Mouse (Mus musculus): ENCODE measurements around the gene Psma6.

Psma6 gene

GRCm38 (mm10) chr12:55392733-55393577, 8.9 kb downstream of the Psma6 start:
- 83% methylated on average over 11 of the region's 11 CpGs for WGBS

GRCm38 (mm10) chr12:55395601-55396000, 11.6 kb downstream of the Psma6 start:
- WGBS: 94% methylated on average over 14 of the region's 14 CpGs

- WGBS: 92% methylated on average over 4 of the region's 4 CpGs
Measured at GRCm38 (mm10) chr12:55396536-55396935, 12.5 kb downstream of the Psma6 start.

GRCm38 (mm10) chr12:55397544-55398239, 13.7 kb downstream of the Psma6 start:
- 58% methylated on average over 9 of the region's 9 CpGs for WGBS

GRCm38 (mm10) chr12:55398240-55399127, 14.5 kb downstream of the Psma6 start:
- WGBS: under 1% methylated on average over 51 of the region's 51 CpGs

GRCm38 (mm10) chr12:55399128-55399677, 15.2 kb downstream of the Psma6 start:
- under 1% methylated on average over 20 of the region's 20 CpGs for WGBS

- WGBS: 77% methylated on average over 5 of the region's 5 CpGs
Measured at GRCm38 (mm10) chr12:55407888-55408287, 23.9 kb downstream of the Psma6 start.

GRCm38 (mm10) chr12:55415255-55415654, 31.2 kb downstream of the Psma6 start:
- WGBS: 86% methylated on average over 5 of the region's 5 CpGs

GRCm38 (mm10) chr12:55415762-55416161, 31.7 kb downstream of the Psma6 start:
- 70% methylated on average over 1 of the region's 1 CpGs for WGBS

- WGBS: 96% methylated on average over 24 of the region's 24 CpGs
Measured at GRCm38 (mm10) chr12:55420220-55420619, 36.2 kb downstream of the Psma6 start.

- WGBS: 28% methylated on average over 3 of the region's 3 CpGs
Measured at GRCm38 (mm10) chr12:55422057-55422456, 38.0 kb downstream of the Psma6 start.

GRCm38 (mm10) chr12:55426300-55426699, 42.3 kb downstream of the Psma6 start:
- WGBS: 95% methylated on average over 7 of the region's 7 CpGs

- WGBS: 56% methylated on average over 8 of the region's 8 CpGs
Measured at GRCm38 (mm10) chr12:55429201-55429600, 45.2 kb downstream of the Psma6 start.

GRCm38 (mm10) chr12:55429956-55430355, 45.9 kb downstream of the Psma6 start:
- 91% methylated on average over 4 of the region's 4 CpGs for WGBS

- 83% methylated on average over 7 of the region's 7 CpGs for WGBS
Measured at GRCm38 (mm10) chr12:55432284-55432919, 48.4 kb downstream of the Psma6 start.

- WGBS: 96% methylated on average over 8 of the region's 8 CpGs
Measured at GRCm38 (mm10) chr12:55432920-55433284, 48.9 kb downstream of the Psma6 start.

GRCm38 (mm10) chr12:55433802-55434435, 49.9 kb downstream of the Psma6 start:
- 63% methylated on average over 8 of the region's 8 CpGs for WGBS

- 88% methylated on average over 1 of the region's 1 CpGs for WGBS
Measured at GRCm38 (mm10) chr12:55435080-55435479, 51.1 kb downstream of the Psma6 start.

- WGBS: 78% methylated on average over 13 of the region's 13 CpGs
Measured at GRCm38 (mm10) chr12:55437122-55437826, 53.3 kb downstream of the Psma6 start.

- 69% methylated on average over 10 of the region's 10 CpGs for WGBS
Measured at GRCm38 (mm10) chr12:55438058-55438457, 54.0 kb downstream of the Psma6 start.

Data from cerebral cortex, adult 2 months (tissue).